Mouse (Mus musculus) kidney, adult 2 months (tissue): Measurements from ENCODE around the gene Tulp4.

ENCODE experiments used
- CTCF ChIP-seq: fragments of 200-500 bp; conservative IDR thresholded peaks from 2 replicates; pipeline ENCODE4 v1.5.1; 2011; ENCODE audit warnings: low read depth, mild to moderate bottlenecking, control low read depth, low read length, moderate library complexity, mixed read lengths; ENCODE audit not compliant: insufficient read depth, insufficient read length
- POLR2A ChIP-seq: fragments of 200-500 bp; IDR thresholded peaks from one replicate; pipeline ENCODE4 v1.6.1; 2011; ENCODE audit warnings: low read depth, low read length, control low read depth

DNA sequence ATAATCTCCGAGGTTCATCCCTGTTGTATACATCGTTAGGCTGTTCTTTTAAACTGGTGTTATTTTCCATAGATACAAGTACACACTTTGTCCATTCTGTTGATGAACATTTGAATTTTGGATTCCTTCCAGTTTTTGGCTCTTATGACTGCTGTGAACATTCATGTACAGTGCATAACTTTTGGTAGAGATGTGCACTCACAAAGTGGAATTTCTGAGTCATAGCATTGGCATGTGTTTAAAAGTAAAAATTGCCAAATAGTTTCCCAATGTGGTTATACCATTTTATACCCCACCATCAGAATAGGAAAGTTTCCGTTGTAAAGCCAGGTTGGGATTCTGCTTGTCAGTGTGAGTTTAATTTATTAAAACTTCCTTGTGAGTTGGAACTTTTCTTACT is 34.6 kb downstream of the Tulp4 start:
- TF ChIP-seq CTCF (no peak), POLR2A (no peak)
